Mouse (Mus musculus) embryo, embryonic 10.5 days (tissue): ENCODE data around the gene Tcf15.

ENCODE experiments used
- DNase-seq: peaks from one replicate; pipeline ENCODE4 v3.0.0-alpha.2; 2015; ENCODE audit warnings: low spot score

Gene Tcf15

DNA sequence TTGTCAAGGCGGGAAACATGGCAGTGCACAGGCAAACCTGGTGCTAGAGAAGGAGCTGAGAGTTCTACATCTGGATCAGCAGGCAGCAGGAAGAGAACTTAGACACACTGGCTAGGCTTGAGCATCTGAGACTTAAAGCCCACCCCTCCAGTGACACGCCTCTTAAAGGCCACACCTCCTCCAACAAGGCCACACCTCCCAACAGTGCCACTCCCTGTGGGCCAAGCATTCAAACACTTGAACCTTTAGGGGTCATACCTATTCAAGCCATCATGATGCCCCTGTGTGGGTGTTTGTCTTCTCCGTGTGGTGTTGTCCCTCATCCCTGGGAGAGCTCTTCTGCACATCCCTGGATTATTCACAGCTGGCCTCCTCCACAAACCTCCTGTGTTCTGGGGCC lies 31.5 kb downstream of the Tcf15 start:
- no peak for DNase-seq

DNA sequence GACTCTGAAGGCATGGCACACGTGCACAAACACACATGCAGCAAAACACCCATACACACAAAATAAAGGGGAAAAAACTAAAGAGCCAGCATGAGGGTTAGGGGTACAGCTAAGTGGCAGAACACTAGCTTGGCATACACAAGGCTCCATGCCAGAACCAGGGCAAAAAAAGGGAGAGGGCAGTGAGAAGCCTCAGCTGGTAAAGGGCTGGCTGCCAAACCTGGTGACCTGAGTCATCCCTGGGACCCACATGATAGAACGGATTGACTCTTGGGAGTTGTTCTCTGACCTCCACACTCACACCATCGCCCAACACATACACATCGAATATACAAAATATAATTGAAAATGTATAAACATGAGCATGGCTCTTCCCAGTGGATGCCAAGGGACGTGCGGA lies 33.3 kb downstream of the Tcf15 start:
- no peak for DNase-seq

DNA sequence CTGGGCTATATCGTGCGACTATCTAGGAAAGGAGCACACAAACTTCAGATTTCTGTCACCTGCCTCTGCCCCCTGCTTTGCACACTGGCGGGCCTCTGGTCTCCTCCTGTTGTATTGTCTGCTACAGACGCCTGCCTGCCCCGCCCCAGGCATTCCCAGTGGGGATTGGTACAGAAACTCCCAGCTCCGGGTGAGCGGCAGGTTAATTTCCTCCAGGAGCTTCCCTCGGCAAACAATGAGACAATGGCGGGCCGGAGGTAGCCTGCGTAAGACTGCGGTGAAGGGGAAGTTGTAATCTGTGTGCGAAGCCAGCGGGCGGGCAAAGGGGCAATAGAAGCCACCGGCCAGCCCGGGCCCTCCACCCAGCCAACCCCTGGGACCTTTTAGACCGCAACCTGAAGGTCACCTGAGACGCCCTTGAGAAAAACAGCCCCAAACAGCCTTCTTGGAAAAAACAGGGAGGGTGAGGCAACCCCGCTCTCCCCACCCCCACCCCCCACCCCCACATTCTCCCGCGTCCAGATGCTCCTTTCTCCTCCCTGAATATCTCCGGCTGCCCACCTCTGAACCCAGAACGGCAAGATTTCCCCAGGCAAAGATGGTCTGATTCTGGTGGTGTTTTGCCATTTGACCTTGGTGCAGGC lies 33.9 kb downstream of the Tcf15 start:
- DNase-seq = peak; percentile 46

DNA sequence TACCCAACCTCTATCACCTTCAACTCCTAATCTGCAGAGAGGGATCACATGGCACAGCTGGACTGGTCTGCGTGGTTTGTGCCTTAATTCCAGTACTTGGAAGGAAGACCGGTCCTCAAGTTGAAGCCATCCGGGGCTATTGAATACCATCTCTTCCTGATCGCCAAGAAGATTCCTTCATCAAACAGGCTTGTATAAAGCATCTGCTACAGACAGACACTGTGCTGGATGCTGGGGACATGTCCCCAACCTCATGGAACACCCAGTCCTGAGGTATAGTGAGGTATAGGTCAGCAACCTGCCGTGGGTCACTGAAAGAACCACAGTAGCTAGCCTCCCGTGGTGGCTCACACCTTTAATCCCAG lies 34.4 kb downstream of the Tcf15 start:
- no peak for DNase-seq

DNA sequence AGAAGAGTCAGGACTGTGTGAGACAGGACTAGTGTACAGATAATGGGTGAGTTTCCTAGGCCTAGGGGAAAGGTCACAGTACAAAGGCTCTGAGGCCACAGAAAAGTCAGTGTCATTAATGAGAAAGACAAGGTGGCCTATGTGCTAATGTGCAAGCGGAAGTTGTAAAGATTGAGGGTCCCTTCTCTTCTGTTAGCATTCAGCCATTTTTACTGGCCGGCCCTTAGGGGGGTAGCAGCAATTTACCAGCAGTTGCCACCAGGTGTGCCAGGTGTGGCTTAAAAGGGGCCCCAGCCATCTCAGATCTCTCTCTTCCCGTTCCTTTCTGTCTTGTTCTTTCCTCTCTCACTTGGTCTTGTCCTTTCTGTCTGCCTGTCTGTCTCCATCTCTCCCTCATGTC lies 35.0 kb downstream of the Tcf15 start:
- DNase-seq = no peak

DNA sequence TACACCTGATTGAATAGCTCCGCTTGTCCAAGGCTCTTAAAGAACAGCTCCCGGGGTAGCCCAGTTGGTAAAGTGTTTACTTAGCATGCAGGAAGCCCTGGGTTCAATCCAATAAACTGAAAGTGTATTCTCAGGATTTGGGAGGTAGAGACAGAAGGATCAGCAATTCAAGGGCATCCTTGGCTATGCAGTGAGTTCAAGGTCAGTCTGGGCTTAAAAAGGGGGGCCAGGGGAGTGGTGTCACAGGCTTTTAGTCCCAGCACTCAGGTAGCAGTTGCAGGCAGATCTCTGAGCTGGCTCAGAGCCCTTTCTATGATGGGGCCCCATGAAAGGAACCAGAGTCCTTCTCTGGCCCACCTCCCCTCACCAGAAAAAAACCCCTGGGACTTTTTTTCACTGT lies 35.9 kb downstream of the Tcf15 start:
- no peak for DNase-seq

DNA sequence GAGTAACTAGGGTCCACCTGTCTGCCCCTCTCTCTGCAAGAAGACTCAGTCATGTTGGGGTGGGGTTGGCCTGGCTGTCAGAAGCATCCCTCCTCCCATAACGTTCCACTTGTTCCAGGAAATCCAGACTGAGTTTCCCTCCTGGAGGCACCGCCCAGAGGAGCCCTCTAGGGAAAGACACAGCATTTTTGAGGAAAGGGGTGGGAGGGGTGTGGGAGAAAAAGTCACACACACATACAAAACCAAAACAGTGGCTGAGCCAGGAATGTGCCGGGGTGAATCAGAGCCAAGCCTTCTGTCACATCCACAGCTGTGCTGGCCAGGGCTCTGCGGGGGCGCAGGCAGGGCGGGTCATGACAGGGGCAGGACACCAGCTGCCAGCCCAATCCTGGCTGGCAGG lies 37.0 kb downstream of the Tcf15 start:
- no peak for DNase-seq

DNA sequence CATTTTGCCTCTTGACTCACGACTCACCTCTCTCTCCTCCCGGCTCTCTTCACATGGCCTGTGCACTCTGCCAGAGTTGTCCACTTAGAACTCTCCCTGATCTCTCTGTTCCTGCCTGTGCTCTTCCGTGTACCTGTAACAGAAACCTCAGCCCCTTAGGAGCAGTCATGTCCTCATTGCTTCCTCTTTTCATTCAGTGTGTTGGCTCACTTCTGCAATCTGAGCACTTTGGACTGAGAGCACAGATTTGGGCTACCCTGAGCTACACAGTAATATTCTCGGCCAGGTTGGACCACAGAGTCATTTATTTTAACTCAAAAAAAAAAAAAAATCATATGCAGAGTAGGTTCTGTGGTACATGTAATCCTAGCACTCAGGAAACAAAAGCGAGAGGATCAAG lies 43.8 kb downstream of the Tcf15 start:
- DNase-seq = no peak

DNA sequence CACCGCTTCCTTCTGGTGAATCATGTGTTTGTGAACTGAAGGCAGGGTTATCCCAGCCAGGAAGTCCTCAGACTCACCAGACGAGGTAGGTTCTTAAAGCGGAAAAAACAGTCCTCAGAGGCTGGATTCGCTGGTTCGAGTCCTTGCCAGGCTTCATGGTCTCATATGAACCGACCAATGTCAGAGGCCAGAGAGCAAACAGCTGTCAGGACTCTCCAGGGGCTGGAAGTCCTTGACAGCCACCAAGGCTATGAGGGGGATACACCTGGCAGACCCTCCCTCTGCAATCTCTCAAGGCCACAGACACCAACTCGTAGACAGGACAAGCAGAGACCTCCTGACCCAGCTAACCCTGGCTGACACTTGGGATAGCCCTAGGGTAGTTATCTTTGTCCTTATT lies 45.9 kb downstream of the Tcf15 start:
- DNase-seq = no peak

DNA sequence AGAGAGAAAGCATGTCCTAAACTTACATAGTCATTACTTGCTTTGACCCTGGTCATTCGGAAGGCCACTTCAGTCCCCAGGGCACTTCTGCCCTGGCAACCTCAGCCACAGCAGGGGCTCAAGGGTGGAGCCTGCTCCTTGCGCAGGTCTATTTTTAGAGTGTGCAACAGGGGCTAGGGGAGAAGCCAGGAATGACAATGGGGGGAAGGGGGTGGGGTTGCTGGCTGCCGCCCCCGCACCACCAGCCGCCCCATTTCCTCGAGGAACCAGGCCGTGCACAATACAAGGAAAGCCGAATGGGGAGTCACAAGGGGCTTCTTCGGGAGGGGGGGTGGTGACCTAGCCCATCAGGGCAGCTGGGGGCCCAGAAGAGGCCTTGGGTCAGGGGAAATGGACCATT lies 46.3 kb downstream of the Tcf15 start:
- no peak for DNase-seq

DNA sequence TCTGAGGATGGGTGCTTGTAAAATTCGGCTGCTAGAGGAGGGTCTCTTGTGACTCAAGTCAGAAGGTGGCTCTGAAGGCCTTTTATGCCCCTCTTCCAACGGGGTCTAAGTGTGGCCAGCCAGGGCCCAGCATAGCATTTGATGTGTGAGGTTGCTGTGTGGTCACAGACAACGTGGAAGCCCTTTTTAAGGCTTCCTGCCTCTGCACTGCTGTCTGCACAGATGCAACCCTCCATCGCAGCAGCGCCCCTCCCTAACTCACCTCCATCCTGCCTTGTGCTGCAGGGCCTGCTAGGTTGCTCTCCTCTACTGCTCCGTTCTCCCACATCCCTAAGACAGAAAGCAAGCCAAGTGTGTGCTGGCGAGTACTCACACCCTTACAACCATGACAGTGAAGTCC lies 46.8 kb downstream of the Tcf15 start:
- no peak for DNase-seq

DNA sequence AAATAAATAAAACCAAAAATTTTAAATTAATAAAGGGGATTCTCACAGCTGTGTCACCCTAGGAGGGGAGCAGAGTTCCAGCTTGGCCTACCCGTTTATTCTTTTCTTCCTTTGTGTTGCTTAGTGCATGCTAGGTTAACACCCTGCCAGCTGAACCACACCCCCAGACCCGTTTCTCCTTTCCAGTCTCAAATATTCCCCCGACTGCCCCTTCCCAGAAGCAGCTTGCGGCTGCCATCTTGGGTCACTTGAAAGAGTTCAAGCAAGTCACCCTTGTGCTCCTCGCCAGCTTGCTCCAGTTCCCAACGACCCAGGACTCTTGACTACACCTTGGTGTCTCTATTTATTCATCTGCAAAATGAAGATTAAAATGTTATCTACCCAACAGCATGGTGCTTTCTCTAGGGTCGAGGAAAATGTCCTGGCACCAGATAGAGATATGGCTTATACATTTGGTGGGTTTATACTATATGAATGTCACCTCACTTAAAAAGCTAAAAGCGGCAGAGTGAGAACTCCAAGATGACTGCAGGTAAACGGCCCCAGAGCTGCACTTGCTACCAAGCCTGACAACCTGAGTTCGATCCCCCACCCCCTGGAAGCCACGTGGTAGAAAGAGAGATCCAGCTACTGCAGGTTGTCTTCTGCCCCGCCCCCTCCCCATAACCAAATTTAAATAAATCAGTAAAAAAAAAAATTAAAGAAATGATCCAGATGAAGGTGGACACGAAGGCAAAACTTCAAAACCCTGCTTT lies 49.4 kb downstream of the Tcf15 start:
- DNase-seq = no peak

DNA sequence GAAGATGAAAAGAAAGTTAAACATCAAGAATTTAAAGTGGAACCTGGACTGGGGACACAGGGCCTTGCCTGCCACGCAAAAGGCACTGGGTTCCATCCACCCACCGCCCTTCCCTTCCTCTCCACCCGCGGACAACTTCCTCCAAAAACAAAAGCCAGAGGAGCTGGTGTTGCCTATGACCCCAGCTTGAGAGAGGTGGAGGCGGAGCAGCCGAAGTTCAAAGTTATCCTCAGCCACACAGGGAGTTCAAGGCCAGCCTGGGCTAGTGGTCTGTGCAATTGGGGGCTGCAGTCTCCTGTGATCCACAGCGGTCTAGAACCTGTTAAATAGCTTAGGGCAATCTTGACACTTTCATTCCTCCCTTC lies 50.0 kb downstream of the Tcf15 start:
- DNase-seq = no peak

DNA sequence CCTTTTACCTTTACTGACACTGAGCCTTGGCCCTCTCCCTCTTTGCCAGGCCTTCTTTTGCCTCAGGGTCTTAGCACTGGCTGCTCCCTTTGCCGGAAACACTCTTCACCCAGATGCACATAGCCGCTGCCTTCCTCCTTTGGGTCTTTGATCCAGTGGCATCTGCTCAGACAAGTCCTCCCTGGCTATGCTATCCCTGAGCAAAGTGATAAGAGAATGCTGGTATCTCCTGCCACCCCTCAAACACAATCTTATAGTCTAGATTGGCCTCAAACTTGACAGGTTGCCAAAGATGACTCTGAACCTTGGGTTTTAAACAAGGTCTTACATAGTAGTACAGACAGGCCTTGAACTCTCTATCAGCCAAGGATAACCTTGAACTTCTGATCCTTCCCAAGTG lies 51.2 kb downstream of the Tcf15 start:
- no peak for DNase-seq

DNA sequence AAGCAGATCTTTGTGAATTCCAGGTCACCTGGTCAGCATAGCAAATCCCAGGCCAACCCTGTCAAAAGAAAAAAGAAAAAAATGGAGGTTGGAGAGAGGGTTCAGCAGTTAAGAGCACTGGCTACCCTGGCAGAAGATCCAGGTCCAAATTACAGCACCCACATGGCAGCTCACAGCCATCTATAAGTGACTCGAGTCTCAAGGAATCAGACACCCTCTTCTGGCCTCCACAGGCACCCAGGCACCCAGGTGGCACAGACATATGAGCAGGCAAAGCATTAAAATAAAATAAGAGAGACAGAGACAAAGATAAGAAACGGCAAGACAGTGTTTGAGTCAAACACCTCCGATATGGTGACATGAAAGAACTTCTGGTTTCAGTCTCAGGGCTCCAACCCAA lies 53.5 kb downstream of the Tcf15 start:
- DNase-seq = no peak

DNA sequence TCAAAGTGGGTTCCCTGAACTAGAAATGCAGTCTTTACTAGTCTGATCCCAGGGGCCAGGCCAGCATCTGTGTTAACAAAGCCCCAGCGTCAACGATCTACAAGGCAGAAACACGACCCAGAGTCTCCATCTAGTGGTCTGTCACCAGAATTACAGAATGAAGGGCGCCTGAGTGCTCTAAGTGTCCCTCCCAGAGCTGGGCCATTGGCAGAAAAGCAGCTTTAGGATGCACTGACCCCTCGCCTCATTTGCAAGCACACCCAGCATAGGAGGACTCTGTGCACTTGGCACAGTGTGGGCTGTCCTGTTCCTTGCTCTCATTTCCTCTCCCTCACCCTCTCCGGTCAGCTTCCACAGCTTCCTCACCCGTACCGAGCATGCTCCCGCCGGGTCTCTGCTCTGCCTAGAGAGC lies 53.9 kb downstream of the Tcf15 start:
- DNase-seq = peak; percentile 97
